Mouse (Mus musculus): ENCODE data around the gene Crabp2. TPM values are rescaled to one million over a fixed set of nuclear protein-coding genes. Genes with fewer than 3 reads are reported as not detected.

The Crabp2 gene
- total RNA-seq, 2 experiments from 2014 or later = 2.0 to 2.2 TPM

Other genes with a start within 250 kb of the Crabp2 start
- under 1 TPM; 0.60 to 0.81 TPM for gene Lrrc71, start 200.0 kb upstream of the Crabp2 start, total RNA-seq (2021)
- gene Ntrk1, start 153.5 kb upstream of the Crabp2 start, total RNA-seq (2021) = under 1 TPM; 0.29 to 0.41 TPM
- gene Insrr, start 151.7 kb upstream of the Crabp2 start, total RNA-seq (2021) = under 1 TPM; 0.12 to 0.35 TPM
- gene Pear1, start 124.4 kb upstream of the Crabp2 start, total RNA-seq (2021) = 1 to 10 TPM; 7.4 to 8.2 TPM
- not detected for gene Sh2d2a, start 101.9 kb upstream of the Crabp2 start, total RNA-seq (2021)
- 10 to 100 TPM; 64.0 to 64.1 TPM for gene Prcc, start 63.1 kb upstream of the Crabp2 start, total RNA-seq (2021)
- gene Hdgf, start 42.3 kb upstream of the Crabp2 start, total RNA-seq (2021) = 100 to 1,000 TPM; 119 to 122 TPM
- gene Mrpl24, start 29.2 kb upstream of the Crabp2 start, total RNA-seq (2021) = 10 to 100 TPM; 50.3 to 55.4 TPM
- 10 to 100 TPM; 15.0 to 16.4 TPM for gene Isg20l2, start 18.4 kb upstream of the Crabp2 start, total RNA-seq (2021)
- 10 to 100 TPM; 19.0 to 22.8 TPM for gene Rrnad1, start 17.9 kb upstream of the Crabp2 start, total RNA-seq (2021)
- gene Nes, start 22.4 kb downstream of the Crabp2 start, total RNA-seq (2021) = 10 to 100 TPM in 1 of 2 experiments, 1 to 10 TPM in 1; 9.0 to 11.0 TPM
- 100 to 1,000 TPM; 421 to 446 TPM for gene Bcan, start 51.6 kb downstream of the Crabp2 start, total RNA-seq (2021)
- 1 to 10 TPM; 1.8 to 1.9 TPM for gene Hapln2, start 78.9 kb downstream of the Crabp2 start, total RNA-seq (2021)
- 10 to 100 TPM; 13.5 to 16.5 TPM for gene Gpatch4, start 94.4 kb downstream of the Crabp2 start, total RNA-seq (2021)
- gene Naxe, start 109.8 kb downstream of the Crabp2 start, total RNA-seq (2021) = 10 to 100 TPM; 70.6 to 71.5 TPM
- not detected for gene Ttc24, start 129.6 kb downstream of the Crabp2 start, total RNA-seq (2021)
- gene Iqgap3, start 133.3 kb downstream of the Crabp2 start, total RNA-seq (2021) = 1 to 10 TPM in 1 of 2 experiments, under 1 TPM in 1; 0.91 to 1.2 TPM
- gene Mef2d, start 193.7 kb downstream of the Crabp2 start, total RNA-seq (2021) = 100 to 1,000 TPM; 146 to 156 TPM

All from layer of hippocampus, postnatal 14 days (tissue).